Mouse (Mus musculus): ENCODE data around the gene Ptpro. TPM values are rescaled to one million over a fixed set of nuclear protein-coding genes. Genes with fewer than 3 reads are reported as not detected.

Gene Ptpro
- total and polyA plus RNA-seq, 2 experiments = 0.51 to 0.65 TPM

DNA sequence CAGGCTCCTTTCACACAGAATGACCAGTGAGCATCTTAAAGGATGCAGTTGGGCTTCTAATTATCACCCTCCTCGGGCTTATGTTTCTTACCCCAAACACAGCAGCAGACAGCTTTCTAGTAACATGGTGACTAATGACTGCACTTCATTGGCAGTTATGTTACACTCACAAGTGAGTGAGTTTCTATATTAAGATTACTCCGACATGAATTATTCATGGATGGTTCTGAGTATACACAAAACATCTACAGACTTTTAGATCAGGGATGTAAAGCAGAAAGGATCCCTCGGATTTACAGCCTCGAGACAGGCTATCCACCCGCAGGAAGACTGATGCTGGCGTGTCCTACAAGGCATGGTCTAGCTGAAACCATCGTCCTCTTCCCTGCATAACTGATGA is 230.8 kb downstream of the Ptpro start:
- Histone ChIP-seq H3K4me3 (ENCODE audit: insufficient read depth, low read depth, low read length) (no peak overlapping the region), H3K9ac (ENCODE audit: low read depth, low read length) (no peak overlapping the region), H3K27ac (replicated peaks; ENCODE audit: insufficient read depth, low read depth, low read length) (no peak overlapping the region), H3K36me3 (ENCODE audit: control insufficient read depth, insufficient read depth, low read length) (no peaks in the 10 kb centered on the region), H3K79me2 (ENCODE audit: control insufficient read depth, insufficient read depth, low read length) (no peaks in the 10 kb centered on the region), H3K27me3 (ENCODE audit: control insufficient read depth, insufficient read depth, low read length) (no peaks in the 10 kb centered on the region), H3K4me1 (ENCODE audit: control insufficient read depth, insufficient read depth, low read length) (peaks cover 2% of the 10 kb centered on the region; the same call in 1 of the 2 replicates)
- no peak for DNase-seq (ENCODE audit: extremely low read depth, low read depth, low spot score)
- TF ChIP-seq CTCF (IDR thresholded peaks at IDR 0.05; ENCODE audit: low read depth, low read length) = no peak
- no peak for TF ChIP-seq POLR2A (IDR thresholded peaks at IDR 0.05; ENCODE audit: extremely low read depth, insufficient read depth, low read length)
- WGBS = 83% methylated on average over 7 of the region's 7 CpGs

DNA sequence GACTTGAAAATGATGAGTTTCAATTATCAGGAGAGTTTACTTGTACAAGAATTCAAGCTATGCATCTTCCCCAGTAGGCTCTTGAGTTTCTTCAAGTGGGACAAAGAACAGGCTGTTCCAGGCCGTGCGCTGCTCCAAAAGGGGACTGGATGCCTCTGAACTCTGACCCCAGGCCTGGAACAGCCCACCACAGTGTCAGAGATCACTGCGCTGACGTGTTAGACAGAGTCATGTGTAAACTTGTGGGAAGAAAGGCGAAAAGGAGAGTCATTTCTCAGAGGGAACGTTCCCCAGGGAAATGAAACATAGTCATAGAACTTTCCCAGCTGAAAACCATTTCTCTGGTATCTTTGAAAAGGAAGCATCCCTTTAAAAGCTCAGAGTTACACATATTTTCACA is 235.3 kb downstream of the Ptpro start:
- Histone ChIP-seq H3K27me3 (ENCODE audit: control insufficient read depth, insufficient read depth, low read length) (no peaks in the 10 kb centered on the region), H3K4me1 (ENCODE audit: control insufficient read depth, insufficient read depth, low read length) (peaks cover 2% of the 10 kb centered on the region; the same call in 1 of the 2 replicates), H3K27ac (replicated peaks; ENCODE audit: insufficient read depth, low read depth, low read length) (no peak overlapping the region), H3K9ac (ENCODE audit: low read depth, low read length) (no peak overlapping the region), H3K79me2 (ENCODE audit: control insufficient read depth, insufficient read depth, low read length) (no peaks in the 10 kb centered on the region), H3K4me3 (ENCODE audit: insufficient read depth, low read depth, low read length) (no peak overlapping the region), H3K36me3 (ENCODE audit: control insufficient read depth, insufficient read depth, low read length) (no peaks in the 10 kb centered on the region)
- DNase-seq (ENCODE audit: extremely low read depth, low read depth, low spot score) = peak; percentile 37
- WGBS = 80% methylated on average over 6 of the region's 6 CpGs
- TF ChIP-seq CTCF (IDR thresholded peaks at IDR 0.05; ENCODE audit: low read depth, low read length) = no peak
- no peak for TF ChIP-seq POLR2A (IDR thresholded peaks at IDR 0.05; ENCODE audit: extremely low read depth, insufficient read depth, low read length)

DNA sequence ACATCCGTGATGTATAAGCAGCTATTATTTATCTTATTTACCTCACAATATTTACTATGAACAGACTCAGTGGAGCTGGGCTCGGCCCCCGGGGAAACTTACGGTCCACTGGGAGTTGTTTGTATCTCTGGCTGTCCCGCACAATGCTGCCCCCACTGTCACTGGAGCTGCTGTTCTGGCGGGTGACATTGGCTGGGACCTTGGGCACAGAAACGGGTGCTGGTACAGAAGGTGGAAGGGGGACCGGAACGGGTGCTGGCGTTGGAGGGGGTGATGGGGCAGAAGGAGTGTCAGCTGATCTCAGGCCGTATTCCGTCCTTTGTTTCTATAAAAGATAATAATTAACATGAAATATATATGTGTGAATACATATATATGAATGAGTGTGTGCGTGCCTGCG is 238.0 kb downstream of the Ptpro start:
- no peaks in the 10 kb centered on the region for H3K36me3 ChIP-seq (ENCODE audit: control insufficient read depth, insufficient read depth, low read length)

DNA sequence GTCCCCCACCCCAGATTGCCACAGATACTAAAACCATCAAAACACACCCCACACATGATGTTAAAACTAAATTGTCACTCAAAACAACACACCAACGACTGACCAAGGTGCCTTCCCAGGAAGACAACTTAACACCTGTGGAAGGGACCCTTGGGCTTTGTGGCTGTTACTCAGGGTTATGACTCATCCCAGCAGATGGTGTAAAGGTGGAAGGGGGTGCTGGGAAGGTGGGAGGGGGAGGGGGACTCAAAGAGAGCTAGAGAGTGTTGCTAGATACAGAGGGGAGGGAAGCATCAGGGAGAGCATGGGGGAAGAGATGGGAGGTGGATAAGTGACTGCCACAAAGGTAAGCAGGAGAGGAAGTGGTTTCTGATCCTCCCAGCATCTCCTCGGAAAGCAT is 239.5 kb downstream of the Ptpro start:
- Histone ChIP-seq H3K79me2 (ENCODE audit: control insufficient read depth, insufficient read depth, low read length) (no peaks in the 10 kb centered on the region), H3K9ac (ENCODE audit: low read depth, low read length) (no peak overlapping the region), H3K4me3 (ENCODE audit: insufficient read depth, low read depth, low read length) (no peak overlapping the region), H3K27me3 (ENCODE audit: control insufficient read depth, insufficient read depth, low read length) (no peaks in the 10 kb centered on the region), H3K27ac (replicated peaks; ENCODE audit: insufficient read depth, low read depth, low read length) (no peak overlapping the region), H3K4me1 (ENCODE audit: control insufficient read depth, insufficient read depth, low read length) (no peaks in the 10 kb centered on the region), H3K36me3 (ENCODE audit: control insufficient read depth, insufficient read depth, low read length) (no peaks in the 10 kb centered on the region)
- TF ChIP-seq POLR2A (IDR thresholded peaks at IDR 0.05; ENCODE audit: extremely low read depth, insufficient read depth, low read length) = no peak
- TF ChIP-seq CTCF (IDR thresholded peaks at IDR 0.05; ENCODE audit: low read depth, low read length) = no peak
- no peak for DNase-seq (ENCODE audit: extremely low read depth, low read depth, low spot score)
- 59% methylated on average over 2 of the region's 2 CpGs for WGBS

More for the DNA sequence above, 238.0 kb downstream of the Ptpro start:
- 89% methylated on average over 14 of the region's 14 CpGs for WGBS
- H3K79me2 ChIP-seq (ENCODE audit: control insufficient read depth, insufficient read depth, low read length) = no peaks in the 10 kb centered on the region
- no peak for TF ChIP-seq POLR2A (IDR thresholded peaks at IDR 0.05; ENCODE audit: extremely low read depth, insufficient read depth, low read length)
- no peak for TF ChIP-seq CTCF (IDR thresholded peaks at IDR 0.05; ENCODE audit: low read depth, low read length)
- no peaks in the 10 kb centered on the region for H3K4me1 ChIP-seq (ENCODE audit: control insufficient read depth, insufficient read depth, low read length)
- no peak overlapping the region for H3K27ac ChIP-seq (replicated peaks; ENCODE audit: insufficient read depth, low read depth, low read length)
- no peak overlapping the region for H3K4me3 ChIP-seq (ENCODE audit: insufficient read depth, low read depth, low read length)
- DNase-seq (ENCODE audit: extremely low read depth, low read depth, low spot score) = no peak
- no peak overlapping the region for H3K9ac ChIP-seq (ENCODE audit: low read depth, low read length)
- H3K27me3 ChIP-seq (ENCODE audit: control insufficient read depth, insufficient read depth, low read length) = no peaks in the 10 kb centered on the region

DNA sequence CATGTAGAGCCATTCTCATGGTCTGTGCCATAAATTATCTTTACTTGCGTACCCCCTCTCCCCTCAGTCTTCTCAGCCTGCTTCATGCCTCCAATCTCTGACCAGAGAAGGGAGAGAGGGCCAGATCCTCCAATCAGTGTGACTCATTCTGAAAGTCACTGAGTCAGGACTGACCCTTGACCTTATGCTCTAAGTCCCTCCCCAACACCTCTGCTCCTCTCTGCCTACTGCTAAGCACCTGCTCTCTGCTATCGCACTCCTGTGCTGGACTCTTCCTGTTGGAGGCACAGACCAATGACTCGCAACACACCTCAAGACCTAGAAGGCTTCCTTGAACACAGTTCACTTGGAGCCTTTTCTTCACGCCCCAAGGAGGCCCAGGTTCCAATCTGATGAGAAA is 240.5 kb downstream of the Ptpro start:
- no peak overlapping the region for H3K9ac ChIP-seq (ENCODE audit: low read depth, low read length)
- DNase-seq (ENCODE audit: extremely low read depth, low read depth, low spot score) = no peak
- WGBS = 92% methylated on average over 4 of the region's 4 CpGs
- H3K79me2 ChIP-seq (ENCODE audit: control insufficient read depth, insufficient read depth, low read length) = no peaks in the 10 kb centered on the region
- no peak overlapping the region for H3K4me3 ChIP-seq (ENCODE audit: insufficient read depth, low read depth, low read length)
- no peak overlapping the region for H3K27ac ChIP-seq (replicated peaks; ENCODE audit: insufficient read depth, low read depth, low read length)
- peaks cover 3% of the 10 kb centered on the region; the same call in 1 of the 2 replicates for H3K4me1 ChIP-seq (ENCODE audit: control insufficient read depth, insufficient read depth, low read length)
- no peaks in the 10 kb centered on the region for H3K27me3 ChIP-seq (ENCODE audit: control insufficient read depth, insufficient read depth, low read length)
- no peaks in the 10 kb centered on the region for H3K36me3 ChIP-seq (ENCODE audit: control insufficient read depth, insufficient read depth, low read length)
- no peak for TF ChIP-seq CTCF (IDR thresholded peaks at IDR 0.05; ENCODE audit: low read depth, low read length)
- no peak for TF ChIP-seq POLR2A (IDR thresholded peaks at IDR 0.05; ENCODE audit: extremely low read depth, insufficient read depth, low read length)

DNA sequence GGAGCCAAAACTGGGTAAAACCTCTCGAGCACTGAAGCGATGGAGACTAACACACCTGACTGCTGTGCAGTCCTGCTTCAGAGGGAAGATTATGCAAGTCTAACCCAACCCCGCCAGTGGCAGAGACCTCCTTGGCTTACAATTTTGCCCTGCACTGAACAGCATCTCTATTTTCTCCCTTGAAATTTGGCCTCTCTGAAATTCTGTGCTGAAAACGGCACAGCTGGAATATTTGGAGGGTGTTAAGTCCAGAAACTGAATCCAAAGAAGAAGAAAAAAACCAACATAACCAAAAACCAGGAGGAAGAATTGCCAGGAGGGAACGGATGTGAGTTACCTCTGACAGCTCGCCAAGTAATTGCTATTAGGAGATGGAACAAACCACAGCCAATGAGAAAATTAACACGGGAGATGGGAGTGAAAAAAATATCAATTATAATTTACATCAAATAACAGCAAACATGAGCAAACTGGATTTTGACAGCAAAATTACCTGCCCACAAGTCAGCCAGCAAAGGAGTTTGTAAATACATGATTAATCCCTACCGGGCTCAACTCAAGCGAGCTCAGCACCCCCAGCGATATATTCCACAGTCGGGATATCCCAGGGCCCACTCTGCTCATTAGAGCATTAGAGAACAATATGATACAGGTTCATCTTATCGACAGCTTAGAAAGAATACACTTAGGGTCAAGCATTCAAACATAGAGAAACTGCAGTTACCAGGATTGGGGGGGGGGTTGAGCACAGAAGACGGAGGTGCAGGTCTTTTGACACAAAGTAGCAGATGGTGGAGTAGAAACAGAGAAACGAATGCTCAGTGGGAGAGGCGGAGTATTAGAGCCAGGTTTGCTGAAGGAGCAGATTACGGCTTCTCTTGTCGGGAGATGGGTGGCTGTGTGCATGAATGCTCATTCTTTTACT is 241.4 kb downstream of the Ptpro start:
- Histone ChIP-seq H3K27me3 (ENCODE audit: control insufficient read depth, insufficient read depth, low read length) (no peaks in the 10 kb centered on the region), H3K9ac (ENCODE audit: low read depth, low read length) (no peak overlapping the region), H3K36me3 (ENCODE audit: control insufficient read depth, insufficient read depth, low read length) (no peaks in the 10 kb centered on the region), H3K27ac (replicated peaks; ENCODE audit: insufficient read depth, low read depth, low read length) (no peak overlapping the region), H3K4me3 (ENCODE audit: insufficient read depth, low read depth, low read length) (no peak overlapping the region), H3K79me2 (ENCODE audit: control insufficient read depth, insufficient read depth, low read length) (no peaks in the 10 kb centered on the region), H3K4me1 (ENCODE audit: control insufficient read depth, insufficient read depth, low read length) (peaks cover 3% of the 10 kb centered on the region; the same call in 1 of the 2 replicates)
- TF ChIP-seq CTCF (IDR thresholded peaks at IDR 0.05; ENCODE audit: low read depth, low read length) = no peak
- no peak for TF ChIP-seq POLR2A (IDR thresholded peaks at IDR 0.05; ENCODE audit: extremely low read depth, insufficient read depth, low read length)
- DNase-seq (ENCODE audit: extremely low read depth, low read depth, low spot score) = no peak
- WGBS = 91% methylated on average over 17 of the region's 17 CpGs

Data from liver, adult 2 months (tissue).